Mouse (Mus musculus): ENCODE measurements at regions not wholly inside any gene's neighbourhood (a gene's known extent, or its start where the extent isn't known, plus 50 kb on each side); places are given as distances from the start of the nearest gene placed in this dataset.

GRCm38 (mm10) chr9:46544326-46544725 is 224.5 kb upstream of the 4931429L15Rik start:
- no peak overlapping the region for H3K4me3 ChIP-seq (replicated peaks)
- no peak for ATAC-seq (replicated peaks; ENCODE audit: low FRiP score)

GRCm38 (mm10) chr9:46541001-46541400 is 221.2 kb upstream of the 4931429L15Rik start:
- no peak overlapping the region for H3K4me2 ChIP-seq
- H3K4me1 ChIP-seq: no peaks in the 10 kb centered on the region
- no peaks in the 10 kb centered on the region for H3K27me3 ChIP-seq
- no peak overlapping the region for H3K9ac ChIP-seq
- no peak overlapping the region for H3K27ac ChIP-seq
- no peak overlapping the region for H3K4me3 ChIP-seq (replicated peaks)
- H3K36me3 ChIP-seq: no peaks in the 10 kb centered on the region
- WGBS: 65% methylated on average over 2 of the region's 2 CpGs
- ATAC-seq (replicated peaks; ENCODE audit: low FRiP score): no peak
- H3K9me3 ChIP-seq (replicated peaks): no peaks in the 10 kb centered on the region

More at GRCm38 (mm10) chr9:46544326-46544725, 224.5 kb upstream of the 4931429L15Rik start:
- no peaks in the 10 kb centered on the region for H3K9me3 ChIP-seq (replicated peaks)
- no peak overlapping the region for H3K4me2 ChIP-seq
- H3K4me1 ChIP-seq: no peaks in the 10 kb centered on the region
- no peak overlapping the region for H3K9ac ChIP-seq
- no peaks in the 10 kb centered on the region for H3K27me3 ChIP-seq
- H3K36me3 ChIP-seq: no peaks in the 10 kb centered on the region
- WGBS: 78% methylated on average over 3 of the region's 3 CpGs
- no peak overlapping the region for H3K27ac ChIP-seq

- H3K36me3 ChIP-seq: no peaks in the 10 kb centered on the region
- H3K4me1 ChIP-seq: no peaks in the 10 kb centered on the region
- H3K27ac ChIP-seq: no peak overlapping the region
- WGBS: 65% methylated on average over 4 of the region's 4 CpGs
- no peaks in the 10 kb centered on the region for H3K27me3 ChIP-seq
- ATAC-seq (replicated peaks; ENCODE audit: low FRiP score): no peak
- H3K9ac ChIP-seq: no peak overlapping the region
- H3K4me2 ChIP-seq: no peak overlapping the region
- H3K9me3 ChIP-seq (replicated peaks): no peaks in the 10 kb centered on the region
- no peak overlapping the region for H3K4me3 ChIP-seq (replicated peaks)
Observed at GRCm38 (mm10) chr9:46538616-46539015, 218.8 kb upstream of the 4931429L15Rik start.

- Histone ChIP-seq H3K9me3 (replicated peaks) (no peaks in the 10 kb centered on the region), H3K27ac (no peak overlapping the region), H3K27me3 (no peaks in the 10 kb centered on the region), H3K4me3 (replicated peaks) (no peak overlapping the region), H3K4me1 (no peaks in the 10 kb centered on the region), H3K36me3 (no peaks in the 10 kb centered on the region), H3K9ac (no peak overlapping the region), H3K4me2 (no peak overlapping the region)
- 74% methylated on average over 20 of the region's 20 CpGs for WGBS
- no peak for ATAC-seq (replicated peaks; ENCODE audit: low FRiP score)
Observed at GRCm38 (mm10) chr9:46516401-46517130, 196.8 kb upstream of the 4931429L15Rik start.

GRCm38 (mm10) chr9:46512276-46513051 is 192.7 kb upstream of the 4931429L15Rik start:
- no peaks in the 10 kb centered on the region for H3K9me3 ChIP-seq (replicated peaks)
- H3K9ac ChIP-seq: no peak overlapping the region
- no peak overlapping the region for H3K4me3 ChIP-seq (replicated peaks)
- ATAC-seq (replicated peaks; ENCODE audit: low FRiP score): no peak
- no peaks in the 10 kb centered on the region for H3K36me3 ChIP-seq
- 61% methylated on average over 6 of the region's 6 CpGs for WGBS
- H3K27me3 ChIP-seq: peaks cover 7% of the 10 kb centered on the region; the same call in 1 of the 2 replicates
- H3K27ac ChIP-seq: no peak overlapping the region
- no peaks in the 10 kb centered on the region for H3K4me1 ChIP-seq
- no peak overlapping the region for H3K4me2 ChIP-seq

GRCm38 (mm10) chr9:46511307-46511706 is 191.5 kb upstream of the 4931429L15Rik start:
- no peak overlapping the region for H3K4me2 ChIP-seq
- no peak overlapping the region for H3K4me3 ChIP-seq (replicated peaks)
- peaks cover 7% of the 10 kb centered on the region; the same call in 1 of the 2 replicates for H3K27me3 ChIP-seq
- H3K27ac ChIP-seq: no peak overlapping the region
- no peak overlapping the region for H3K9ac ChIP-seq
- H3K9me3 ChIP-seq (replicated peaks): no peaks in the 10 kb centered on the region
- no peaks in the 10 kb centered on the region for H3K4me1 ChIP-seq
- H3K36me3 ChIP-seq: no peaks in the 10 kb centered on the region
- 54% methylated on average over 6 of the region's 6 CpGs for WGBS
- ATAC-seq (replicated peaks; ENCODE audit: low FRiP score): no peak

- no peaks in the 10 kb centered on the region for H3K4me1 ChIP-seq
- no peak overlapping the region for H3K9ac ChIP-seq
- H3K4me3 ChIP-seq (replicated peaks): no peak overlapping the region
- H3K27ac ChIP-seq: no peak overlapping the region
- H3K36me3 ChIP-seq: no peaks in the 10 kb centered on the region
- peaks cover 7% of the 10 kb centered on the region; the same call in 1 of the 2 replicates for H3K27me3 ChIP-seq
- no peaks in the 10 kb centered on the region for H3K9me3 ChIP-seq (replicated peaks)
- no peak overlapping the region for H3K4me2 ChIP-seq
- 61% methylated on average over 5 of the region's 5 CpGs for WGBS
- ATAC-seq (replicated peaks; ENCODE audit: low FRiP score): no peak
Observed at GRCm38 (mm10) chr9:46509896-46510295, 190.1 kb upstream of the 4931429L15Rik start.

GRCm38 (mm10) chr9:46509458-46509857 is 189.7 kb upstream of the 4931429L15Rik start:
- Histone ChIP-seq H3K4me1 (peaks cover 3% of the 10 kb centered on the region; the same call in 1 of the 2 replicates), H3K9ac (no peak overlapping the region), H3K9me3 (replicated peaks) (no peaks in the 10 kb centered on the region), H3K36me3 (no peaks in the 10 kb centered on the region), H3K27ac (no peak overlapping the region), H3K4me2 (no peak overlapping the region), H3K4me3 (replicated peaks) (no peak overlapping the region), H3K27me3 (peaks cover 7% of the 10 kb centered on the region; the same call in 1 of the 2 replicates)
- no peak for ATAC-seq (replicated peaks; ENCODE audit: low FRiP score)
- 17% methylated on average over 5 of the region's 5 CpGs for WGBS

GRCm38 (mm10) chr9:46507036-46507435 is 187.2 kb upstream of the 4931429L15Rik start:
- no peak for ATAC-seq (replicated peaks; ENCODE audit: low FRiP score)
- Histone ChIP-seq H3K4me2 (no peak overlapping the region), H3K36me3 (no peaks in the 10 kb centered on the region), H3K9me3 (replicated peaks) (no peaks in the 10 kb centered on the region), H3K4me3 (replicated peaks) (no peak overlapping the region), H3K4me1 (peaks cover 7% of the 10 kb centered on the region; the same call in 1 of the 2 replicates), H3K27me3 (peaks cover 7% of the 10 kb centered on the region; the same call in 1 of the 2 replicates), H3K9ac (no peak overlapping the region), H3K27ac (no peak overlapping the region)
- 82% methylated on average over 4 of the region's 4 CpGs for WGBS

GRCm38 (mm10) chr9:46504536-46504935 is 184.8 kb upstream of the 4931429L15Rik start:
- peaks cover 7% of the 10 kb centered on the region; the same call in 1 of the 2 replicates for H3K4me1 ChIP-seq
- H3K4me3 ChIP-seq (replicated peaks): no peak overlapping the region
- no peak overlapping the region for H3K9ac ChIP-seq
- H3K4me2 ChIP-seq: no peak overlapping the region
- H3K27ac ChIP-seq: no peak overlapping the region
- H3K36me3 ChIP-seq: no peaks in the 10 kb centered on the region
- H3K9me3 ChIP-seq (replicated peaks): no peaks in the 10 kb centered on the region
- peaks cover 6% of the 10 kb centered on the region; the same call in 1 of the 2 replicates for H3K27me3 ChIP-seq
- WGBS: 21% methylated on average over 12 of the region's 12 CpGs
- no peak for ATAC-seq (replicated peaks; ENCODE audit: low FRiP score)

GRCm38 (mm10) chr9:46504133-46504416 is 184.3 kb upstream of the 4931429L15Rik start:
- no peak for ATAC-seq (replicated peaks; ENCODE audit: low FRiP score)
- H3K4me1 ChIP-seq: peaks cover 7% of the 10 kb centered on the region; the same call in 1 of the 2 replicates
- no peak overlapping the region for H3K27ac ChIP-seq
- H3K27me3 ChIP-seq: peaks cover 6% of the 10 kb centered on the region; the same call in 1 of the 2 replicates
- H3K9me3 ChIP-seq (replicated peaks): no peaks in the 10 kb centered on the region
- H3K36me3 ChIP-seq: no peaks in the 10 kb centered on the region
- H3K4me3 ChIP-seq (replicated peaks): no peak overlapping the region
- H3K9ac ChIP-seq: no peak overlapping the region
- H3K4me2 ChIP-seq: no peak overlapping the region
- WGBS: 55% methylated on average over 3 of the region's 3 CpGs

Data from kidney, embryonic 15.5 days (tissue).